Mouse (Mus musculus): ENCODE measurements at regions not wholly inside any gene's neighbourhood (a gene's known extent, or its start where the extent isn't known, plus 50 kb on each side); places are given as distances from the start of the nearest gene placed in this dataset.

GRCm38 (mm10) chr15:62107976-62108375 is 1185.2 kb upstream of the A1bg start:
- TF ChIP-seq POLR2A (IDR thresholded peaks at IDR 0.05; ENCODE audit: low read depth, low read length) (no peak), CTCF (IDR thresholded peaks at IDR 0.05; ENCODE audit: extremely low read depth, insufficient read depth, insufficient read length, insufficient replicate concordance) (no peak)

Measured in spleen, adult 2 months (tissue).